Mouse (Mus musculus) lung, postnatal 10 days (tissue): ENCODE results near the gene BC024978.

Experiments
- DNase-seq: peaks from one replicate; pipeline ENCODE4 v3.0.0; 2021

Gene BC024978

DNA sequence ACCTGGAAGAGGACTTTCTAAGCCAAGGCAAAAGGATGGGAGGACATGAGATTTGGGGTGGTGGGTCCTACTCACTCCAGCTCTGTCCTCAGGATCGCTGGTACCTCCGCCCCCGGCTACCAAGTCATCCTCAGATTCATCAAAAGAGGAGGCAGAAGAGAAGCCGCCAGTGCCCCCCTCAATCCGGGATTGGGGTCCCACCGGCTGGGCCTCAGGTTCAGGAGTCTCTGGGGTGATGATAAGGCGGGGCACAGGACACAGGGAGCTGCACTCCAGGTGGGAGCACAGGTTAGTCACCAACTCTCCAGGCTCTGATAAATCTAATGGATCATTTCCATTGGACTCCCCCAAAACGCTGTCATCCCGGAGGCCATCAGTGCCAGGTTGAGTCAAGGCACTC lies 31.7 kb downstream of the BC024978 start:
- DNase-seq = no peak

- DNase-seq = peak; percentile 19
Observed at GRCm38 (mm10) chr7:27227676-27228075, 32.1 kb downstream of the BC024978 start.

- peak; percentile 98 for DNase-seq
Observed at GRCm38 (mm10) chr7:27228281-27228821, 32.8 kb downstream of the BC024978 start, which contains the start of gene Itpkc. Gene Itpkc, minus strand, starts transcription at chr7:27228661.

- no peak for DNase-seq
Observed at GRCm38 (mm10) chr7:27228865-27229264, 33.3 kb downstream of the BC024978 start.

- no peak for DNase-seq
Observed at GRCm38 (mm10) chr7:27230781-27231180, 35.2 kb downstream of the BC024978 start.

DNA sequence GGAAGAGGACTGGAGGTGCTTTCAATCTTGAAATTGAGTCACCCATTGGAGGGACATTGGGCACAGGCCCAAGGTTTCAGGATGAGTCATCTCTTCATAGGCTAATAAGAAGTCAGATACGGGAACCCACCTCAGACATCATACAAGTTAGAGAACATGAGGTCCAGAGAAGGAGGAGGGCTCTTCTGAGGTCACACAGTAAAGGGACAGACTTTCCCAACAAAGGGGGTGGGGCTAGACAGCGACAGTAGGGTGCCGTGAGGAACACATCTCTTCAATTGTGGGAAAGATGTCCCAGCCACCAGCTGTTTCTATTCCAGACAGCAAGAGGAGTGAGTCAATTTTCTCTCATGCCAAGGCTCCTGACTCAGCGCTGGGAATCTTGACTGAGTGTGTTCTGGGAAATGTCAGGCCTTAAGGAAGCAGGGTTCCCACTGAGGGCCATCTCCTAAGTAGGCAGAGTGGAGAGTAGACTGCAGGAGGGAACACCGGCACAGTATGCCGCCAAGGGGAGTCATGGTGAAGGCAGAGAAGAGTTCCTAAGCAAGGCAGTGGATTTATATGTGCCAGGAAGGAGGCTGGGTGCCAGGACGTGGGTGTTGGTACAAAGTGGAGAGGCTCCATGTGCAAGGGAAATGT lies 36.2 kb downstream of the BC024978 start:
- DNase-seq = peak; percentile 75

GRCm38 (mm10) chr7:27232781-27233281 lies 37.2 kb downstream of the BC024978 start, which contains the start of gene Coq8b:
Gene Coq8b, plus strand, starts transcription at chr7:27233023.
- DNase-seq = peak; percentile 98

DNA sequence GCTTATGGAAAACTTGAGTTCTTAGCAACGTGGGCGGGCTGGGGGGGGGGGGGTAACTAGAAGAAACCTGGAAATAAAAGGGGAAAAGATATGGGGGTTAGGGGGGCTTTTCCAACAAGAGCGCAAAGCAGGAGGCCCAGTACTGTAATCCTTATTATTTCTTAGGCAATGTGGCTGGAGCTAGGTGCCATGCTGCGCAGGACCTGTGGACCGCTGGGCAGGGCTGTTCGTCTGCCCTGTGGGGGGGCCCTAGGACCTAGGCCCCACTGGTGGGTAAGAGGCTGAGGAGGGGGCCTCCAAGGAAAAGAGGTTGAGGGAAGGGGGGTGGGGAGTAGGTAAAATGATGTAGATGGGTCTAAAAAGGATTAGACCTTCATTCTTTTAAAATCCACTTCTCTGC lies 37.7 kb downstream of the BC024978 start:
- no peak for DNase-seq

DNA sequence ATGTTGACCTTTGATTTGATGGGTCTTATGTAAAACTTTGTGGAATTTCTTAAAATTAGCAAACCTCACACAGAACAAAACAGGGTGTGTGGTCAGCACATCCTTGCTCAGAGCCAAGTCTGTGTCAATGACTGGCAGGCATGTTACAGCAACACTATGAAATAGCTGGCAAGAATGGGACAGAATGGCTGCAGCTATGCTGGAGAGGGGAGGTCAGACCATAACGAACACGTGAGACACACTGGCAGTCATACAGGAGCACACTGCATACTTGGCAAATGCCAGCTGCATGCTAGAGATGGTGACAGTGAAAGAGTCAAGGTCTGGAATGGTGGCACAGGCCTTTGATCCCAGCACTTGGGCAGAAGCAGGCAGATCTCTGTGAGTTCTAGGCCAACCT lies 40.1 kb downstream of the BC024978 start:
- no peak for DNase-seq

DNA sequence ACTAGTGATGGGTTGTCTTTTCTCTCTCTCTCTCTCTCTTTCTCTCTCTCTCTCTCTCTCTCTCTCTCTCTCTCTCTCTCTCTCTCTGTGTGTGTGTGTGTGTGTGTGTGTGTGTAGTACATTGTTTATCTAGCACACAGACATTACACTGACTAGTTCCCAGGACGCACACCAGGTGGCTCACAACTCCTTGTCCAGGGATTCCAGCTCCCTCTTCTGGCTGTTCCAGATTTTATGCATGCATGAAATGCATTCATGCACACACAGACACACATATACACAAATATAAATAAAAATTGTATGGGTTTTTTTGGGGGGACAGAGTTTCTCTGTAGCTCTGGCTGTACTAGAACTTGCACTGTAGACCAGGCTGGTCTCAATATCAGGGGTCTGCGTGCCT lies 41.9 kb downstream of the BC024978 start:
- no peak for DNase-seq

- no peak for DNase-seq
Observed at GRCm38 (mm10) chr7:27238568-27238967, 43.0 kb downstream of the BC024978 start.

DNA sequence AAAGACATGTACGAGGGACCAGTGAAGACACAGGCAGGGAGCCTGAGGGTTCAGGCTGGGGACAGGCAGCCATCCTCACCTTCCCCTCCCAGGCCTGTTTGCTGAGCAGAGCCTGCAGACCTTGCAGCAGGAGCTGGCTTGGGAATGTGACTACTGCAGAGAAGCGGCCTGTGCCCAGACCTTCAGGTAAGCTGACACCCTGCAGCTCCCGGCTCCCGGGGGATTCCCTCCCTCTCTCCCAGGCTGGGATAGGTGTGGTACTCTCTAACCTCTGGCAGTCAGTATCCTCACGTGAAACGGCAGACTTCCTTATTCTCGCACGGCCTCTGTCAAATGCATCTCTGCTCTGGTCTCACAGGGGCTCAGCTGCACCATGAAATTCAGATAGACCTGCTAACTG lies 47.6 kb downstream of the BC024978 start:
- DNase-seq = no peak

DNA sequence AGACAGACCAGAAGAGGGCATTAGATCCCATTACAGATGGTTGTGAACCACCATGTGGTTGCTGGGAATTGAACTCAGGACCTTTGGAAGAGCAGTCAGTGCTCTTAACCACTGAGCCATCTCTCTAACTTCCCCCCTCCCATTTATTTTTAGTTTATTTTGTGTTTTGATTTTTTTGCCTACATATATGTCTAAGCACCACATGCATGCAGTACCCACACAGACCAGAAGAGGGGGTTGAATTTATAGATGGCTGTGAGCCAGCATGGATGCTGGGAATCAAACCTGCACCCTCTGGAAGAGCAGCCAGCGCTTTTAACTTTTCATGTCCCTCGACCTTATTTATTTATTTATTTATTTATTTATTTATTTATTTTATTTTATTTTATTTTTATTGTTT lies 48.5 kb downstream of the BC024978 start:
- peak; percentile 43 for DNase-seq

- peak; percentile 52 for DNase-seq
Observed at GRCm38 (mm10) chr7:27249146-27249545, 53.6 kb downstream of the BC024978 start.

- DNase-seq = no peak
Observed at GRCm38 (mm10) chr7:27249928-27250327, 54.3 kb downstream of the BC024978 start.

DNA sequence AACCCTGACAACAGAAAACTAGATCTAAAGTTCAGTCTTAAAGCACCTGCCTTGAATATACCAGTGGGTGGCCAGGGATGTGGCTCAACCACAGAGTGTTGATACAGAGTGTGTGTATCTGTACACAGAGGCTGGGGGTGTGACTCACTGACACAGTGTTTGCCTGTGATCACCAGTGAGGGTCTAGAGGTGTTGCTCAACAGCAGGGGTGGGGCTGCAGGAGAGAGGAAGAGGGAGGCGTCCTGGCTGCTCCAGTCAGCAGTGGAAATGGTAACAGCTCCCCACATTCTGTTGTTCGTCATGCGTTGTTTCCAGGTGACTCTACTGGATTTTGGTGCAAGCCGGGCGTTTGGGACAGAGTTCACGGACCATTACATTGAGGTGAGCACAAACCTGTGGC lies 56.4 kb downstream of the BC024978 start:
- DNase-seq = peak; percentile 57

GRCm38 (mm10) chr7:27255721-27256120 lies 60.1 kb downstream of the BC024978 start:
- DNase-seq = peak; percentile 49

DNA sequence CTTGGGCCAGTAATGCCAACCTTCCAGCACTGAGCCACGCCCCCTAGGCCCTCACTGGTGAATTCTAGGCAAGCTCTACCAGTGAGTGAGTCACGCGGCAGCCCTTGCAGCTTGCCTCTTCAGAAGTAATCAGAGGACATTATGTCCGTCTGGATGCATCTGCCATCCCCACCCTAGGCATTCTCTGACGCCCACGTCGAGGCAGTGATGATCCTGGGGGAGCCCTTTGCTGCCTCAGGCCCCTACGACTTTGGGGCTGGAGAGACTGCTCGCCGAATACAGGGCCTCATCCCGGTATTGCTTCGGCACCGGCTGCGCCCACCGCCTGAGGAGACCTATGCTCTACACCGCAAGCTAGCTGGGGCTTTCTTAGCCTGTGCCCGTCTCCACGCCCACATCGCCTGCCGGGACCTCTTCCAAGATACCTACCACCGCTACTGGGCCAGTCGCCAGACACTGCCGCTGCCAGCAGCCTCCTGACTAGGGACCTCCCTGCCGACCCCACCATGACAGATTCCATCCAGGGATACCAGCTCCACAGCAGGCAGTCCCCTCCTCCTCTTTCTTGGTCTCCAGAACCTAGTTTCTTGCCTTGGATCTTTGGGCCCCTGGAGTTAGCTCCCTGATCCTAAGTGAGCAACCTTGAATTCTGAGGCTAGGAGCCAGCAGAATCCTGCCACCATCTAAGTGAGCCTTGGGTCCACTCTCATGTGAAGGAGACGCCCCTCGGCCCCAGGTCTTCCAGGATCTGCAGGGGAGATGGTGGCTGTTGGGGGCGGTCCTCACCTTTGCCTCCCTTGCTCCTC lies 61.7 kb downstream of the BC024978 start:
- peak; percentile 50 for DNase-seq

GRCm38 (mm10) chr7:27257852-27258204 lies 62.2 kb downstream of the BC024978 start:
- DNase-seq = no peak

DNA sequence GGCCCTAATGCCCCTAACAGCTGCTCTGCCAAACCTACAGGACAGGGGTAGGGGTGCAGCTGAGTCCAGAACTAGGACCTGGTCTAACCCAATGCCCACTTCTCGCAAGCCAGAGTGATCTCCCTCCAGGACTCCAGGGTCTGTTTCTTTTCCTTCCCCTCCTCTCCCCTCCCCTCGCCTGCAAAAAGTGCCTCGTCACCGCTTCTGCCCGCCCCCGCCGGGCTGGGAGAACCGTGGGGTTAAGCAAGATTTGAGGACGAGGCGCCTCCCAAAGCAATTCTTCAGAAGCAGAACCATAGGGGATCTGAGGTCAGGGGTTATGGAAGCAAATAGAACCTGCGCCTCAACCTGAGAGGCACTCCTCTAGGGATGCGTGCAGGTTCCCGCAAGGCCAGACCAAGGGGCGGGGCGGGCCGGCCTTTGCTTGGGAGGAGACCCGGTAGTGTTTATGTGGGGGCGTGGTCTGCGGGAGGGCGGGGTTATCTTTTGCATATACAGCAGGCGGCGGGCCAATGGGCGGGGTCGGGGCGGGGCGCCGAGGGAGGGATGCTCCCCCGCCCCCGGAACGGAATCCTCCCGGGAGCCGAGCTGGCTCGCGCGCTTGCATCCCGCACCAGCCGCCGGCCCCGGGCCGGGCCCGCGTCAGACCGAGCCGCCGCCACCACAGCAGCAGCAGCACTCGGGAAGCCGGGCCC lies 62.8 kb downstream of the BC024978 start, which contains the start of gene Numbl:
Gene Numbl (plus strand): TSS at position 229 of the 695 bp plus-strand sequence.
- DNase-seq = peak; percentile 97

GRCm38 (mm10) chr7:27259271-27259721 lies 63.7 kb downstream of the BC024978 start:
- DNase-seq = peak; percentile 42

DNA sequence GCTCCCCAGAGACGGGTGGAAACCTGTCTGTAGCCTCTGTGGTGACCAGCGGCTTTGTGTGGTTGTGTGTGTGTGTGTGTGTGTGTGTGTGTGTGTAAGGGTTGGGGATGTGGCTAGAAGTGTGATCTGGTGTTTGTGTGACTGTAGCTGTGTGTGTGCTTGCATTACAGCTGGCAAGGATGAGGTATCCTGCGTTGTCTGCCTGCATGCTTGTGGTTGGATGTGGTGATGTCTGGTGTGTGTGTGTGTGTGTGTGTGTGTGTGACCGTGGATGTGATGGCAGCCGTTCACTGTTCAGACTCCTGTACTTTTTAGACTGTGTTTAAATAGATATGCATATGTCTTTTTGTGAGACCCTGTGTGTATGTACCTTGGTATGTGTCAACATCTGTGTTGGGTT lies 64.2 kb downstream of the BC024978 start:
- peak; percentile 21 for DNase-seq
